Mouse (Mus musculus) hindbrain, embryonic 13.5 days (tissue): ENCODE data around the gene BC048403. TPM values are rescaled to one million over a fixed set of nuclear protein-coding genes. Genes with fewer than 3 reads are reported as not detected.
A peak's percentile ranks its signal among the peaks of the same experiment; 100 is the strongest.

Experiments used
- ATAC-seq: fragments of 200-750 bp; cut with Nextera tagmentation; 2 replicates; pipeline ENCODE4 v1.8.0; 2017; ENCODE audit warnings: moderate TSS enrichment; ENCODE audit not compliant: low FRiP score
- H3K27ac ChIP-seq: fragments of 300-500 bp; sonication (generic); 2 replicates; pipeline ENCODE4 v1.5.1; 2015; ENCODE audit warnings: inconsistent platforms, mild to moderate bottlenecking, moderate library complexity
- H3K27me3 ChIP-seq: fragments of 300-500 bp; sonication (generic); 2 replicates; pipeline ENCODE4 v1.6.1; 2015; ENCODE audit warnings: mild to moderate bottlenecking, inconsistent platforms
- H3K36me3 ChIP-seq: fragments of 300-500 bp; sonication (generic); 2 replicates; pipeline ENCODE4 v1.6.1; 2015; ENCODE audit warnings: mild to moderate bottlenecking, inconsistent platforms
- H3K4me1 ChIP-seq: fragments of 300-500 bp; sonication (generic); replicated peaks from 2 replicates; pipeline ENCODE4 v1.6.1; 2015; ENCODE audit warnings: inconsistent platforms
- H3K4me2 ChIP-seq: fragments of 300-500 bp; sonication (generic); 2 replicates; pipeline ENCODE4 v1.6.1; 2015; ENCODE audit warnings: inconsistent platforms, mild to moderate bottlenecking, moderate library complexity
- H3K4me3 ChIP-seq: fragments of 300-500 bp; sonication (generic); 2 replicates; pipeline ENCODE4 v1.5.1; 2015; ENCODE audit warnings: mild to moderate bottlenecking, inconsistent platforms
- H3K9ac ChIP-seq: fragments of 300-500 bp; sonication (generic); 2 replicates; pipeline ENCODE4 v1.6.1; 2015; ENCODE audit warnings: mild to moderate bottlenecking, inconsistent platforms
- H3K9me3 ChIP-seq: fragments of 300-500 bp; sonication (generic); 2 replicates; pipeline ENCODE4 v1.6.1; 2016; ENCODE audit warnings: inconsistent platforms
- WGBS: fragments of 180-500 bp; shearing (Covaris S2); methylation state at CpG from one replicate; pipeline ENCODE4 v1.1.7; 2015; 5-methylcytosine and 5-hydroxymethylcytosine counted together
- polyA plus RNA-seq: library from polyadenylated mRNA; unstranded; fragments of >200 nt; fragmentation: Nextera tagmentation; extraction: Ambion mirVana; gene quantifications from 2 replicates; pipeline ENCODE4 v1.2.1, GENCODE M21; 2015

The BC048403 gene
- 1.4 and 1.8 TPM in 2 replicates for polyA plus RNA-seq

- Histone ChIP-seq H3K36me3 (no peaks in the 10 kb centered on the region), H3K4me1 (peaks cover 10% of the 10 kb centered on the region), H3K4me3 (peak within 1 kb of the TSS; percentile 80), H3K9ac (peak within 1 kb of the TSS; percentile 77), H3K27ac (peak within 1 kb of the TSS; percentile 55), H3K9me3 (no peaks in the 10 kb centered on the region), H3K4me2 (peak within 1 kb of the TSS; percentile 84), H3K27me3 (no peaks in the 10 kb centered on the region)
- WGBS, result under 1% methylated on average over 66 of the region's 68 CpGs
- peak; percentile 94 for ATAC-seq
Observed at GRCm38 (mm10) chr10:121739548-121740505, at the start of gene BC048403. Gene BC048403, plus strand, starts transcription at chr10:121739937.

GRCm38 (mm10) chr10:121692944-121693579 lies 46.7 kb upstream of the BC048403 start:
- no peak for ATAC-seq
- H3K9ac ChIP-seq, result no peak overlapping the region
- H3K4me3 ChIP-seq, result no peak overlapping the region
- no peaks in the 10 kb centered on the region for H3K27me3 ChIP-seq
- no peaks in the 10 kb centered on the region for H3K36me3 ChIP-seq
- H3K27ac ChIP-seq, result no peak overlapping the region
- H3K4me2 ChIP-seq, result peak overlapping the region; percentile 23; the same call in 1 of the 2 replicates
- WGBS, result 55% methylated on average over 18 of the region's 18 CpGs
- H3K9me3 ChIP-seq, result 0 out of 2 replicates have a peak, but pooled peaks cover 4% of the 10 kb centered on the region
- peaks cover 3% of the 10 kb centered on the region; the same call in 1 of the 2 replicates for H3K4me1 ChIP-seq

- Histone ChIP-seq H3K4me3 (no peak overlapping the region), H3K27ac (no peak overlapping the region), H3K9ac (no peak overlapping the region), H3K9me3 (0 out of 2 replicates have a peak, but pooled peaks cover 4% of the 10 kb centered on the region), H3K4me2 (no peak overlapping the region), H3K4me1 (peaks cover under 1% of the 10 kb centered on the region; the same call in 1 of the 2 replicates), H3K27me3 (no peaks in the 10 kb centered on the region), H3K36me3 (no peaks in the 10 kb centered on the region)
- 88% methylated on average over 11 of the region's 11 CpGs for WGBS
- ATAC-seq, result no peak
Observed at GRCm38 (mm10) chr10:121694567-121694966, 45.2 kb upstream of the BC048403 start.

GRCm38 (mm10) chr10:121701296-121702248 lies 38.2 kb upstream of the BC048403 start:
- ATAC-seq, result peak; percentile 61; the same call in 1 of the 2 replicates
- H3K9me3 ChIP-seq, result 0 out of 2 replicates have a peak, but pooled peaks cover 4% of the 10 kb centered on the region
- H3K4me2 ChIP-seq, result no peak overlapping the region
- no peaks in the 10 kb centered on the region for H3K4me1 ChIP-seq
- H3K4me3 ChIP-seq, result no peak overlapping the region
- no peak overlapping the region for H3K9ac ChIP-seq
- H3K36me3 ChIP-seq, result no peaks in the 10 kb centered on the region
- WGBS, result 66% methylated on average over 11 of the region's 11 CpGs
- H3K27ac ChIP-seq, result no peak overlapping the region
- no peaks in the 10 kb centered on the region for H3K27me3 ChIP-seq

GRCm38 (mm10) chr10:121703619-121704018 lies 36.1 kb upstream of the BC048403 start:
- Histone ChIP-seq H3K4me3 (no peak overlapping the region), H3K9ac (no peak overlapping the region), H3K27ac (no peak overlapping the region), H3K4me1 (no peaks in the 10 kb centered on the region), H3K36me3 (no peaks in the 10 kb centered on the region), H3K9me3 (no peaks in the 10 kb centered on the region), H3K4me2 (no peak overlapping the region), H3K27me3 (no peaks in the 10 kb centered on the region)
- WGBS, result 84% methylated on average over 6 of the region's 6 CpGs
- ATAC-seq, result no peak

GRCm38 (mm10) chr10:121704871-121705270 lies 34.9 kb upstream of the BC048403 start:
- H3K9ac ChIP-seq, result no peak overlapping the region
- no peak overlapping the region for H3K4me3 ChIP-seq
- no peak overlapping the region for H3K4me2 ChIP-seq
- no peak for ATAC-seq
- no peaks in the 10 kb centered on the region for H3K27me3 ChIP-seq
- no peak overlapping the region for H3K27ac ChIP-seq
- WGBS, result 94% methylated on average over 6 of the region's 6 CpGs
- no peaks in the 10 kb centered on the region for H3K9me3 ChIP-seq
- no peaks in the 10 kb centered on the region for H3K4me1 ChIP-seq
- no peaks in the 10 kb centered on the region for H3K36me3 ChIP-seq

- H3K27me3 ChIP-seq, result no peaks in the 10 kb centered on the region
- no peak overlapping the region for H3K9ac ChIP-seq
- no peak for ATAC-seq
- H3K4me1 ChIP-seq, result no peaks in the 10 kb centered on the region
- H3K4me2 ChIP-seq, result no peak overlapping the region
- no peaks in the 10 kb centered on the region for H3K9me3 ChIP-seq
- no peaks in the 10 kb centered on the region for H3K36me3 ChIP-seq
- 89% methylated on average over 15 of the region's 15 CpGs for WGBS
- H3K4me3 ChIP-seq, result no peak overlapping the region
- H3K27ac ChIP-seq, result no peak overlapping the region
Observed at GRCm38 (mm10) chr10:121705399-121706163, 34.2 kb upstream of the BC048403 start.

- Histone ChIP-seq H3K9ac (no peak overlapping the region), H3K9me3 (peaks cover 14% of the 10 kb centered on the region), H3K27ac (no peak overlapping the region), H3K4me2 (no peak overlapping the region), H3K36me3 (no peaks in the 10 kb centered on the region), H3K27me3 (no peaks in the 10 kb centered on the region), H3K4me1 (no peaks in the 10 kb centered on the region), H3K4me3 (no peak overlapping the region)
- ATAC-seq, result no peak
Observed at GRCm38 (mm10) chr10:121716862-121717261, 22.9 kb upstream of the BC048403 start.

- no peak for ATAC-seq
- Histone ChIP-seq H3K36me3 (no peaks in the 10 kb centered on the region), H3K4me1 (no peaks in the 10 kb centered on the region), H3K27ac (no peak overlapping the region), H3K9ac (no peak overlapping the region), H3K27me3 (no peaks in the 10 kb centered on the region), H3K9me3 (peaks cover 21% of the 10 kb centered on the region), H3K4me3 (no peak overlapping the region), H3K4me2 (no peak overlapping the region)
- 93% methylated on average over 18 of the region's 18 CpGs for WGBS
Observed at GRCm38 (mm10) chr10:121718896-121719585, 20.7 kb upstream of the BC048403 start.

GRCm38 (mm10) chr10:121720701-121721100 lies 19.0 kb upstream of the BC048403 start:
- Histone ChIP-seq H3K9me3 (peaks cover 21% of the 10 kb centered on the region), H3K4me1 (no peaks in the 10 kb centered on the region), H3K4me3 (no peak overlapping the region), H3K27ac (no peak overlapping the region), H3K36me3 (no peaks in the 10 kb centered on the region), H3K4me2 (no peak overlapping the region), H3K27me3 (no peaks in the 10 kb centered on the region), H3K9ac (no peak overlapping the region)
- no peak for ATAC-seq
- 94% methylated on average over 13 of the region's 13 CpGs for WGBS

GRCm38 (mm10) chr10:121726505-121726904 lies 13.2 kb upstream of the BC048403 start:
- Histone ChIP-seq H3K9me3 (peaks cover 10% of the 10 kb centered on the region), H3K36me3 (no peaks in the 10 kb centered on the region), H3K27ac (no peak overlapping the region), H3K4me2 (no peak overlapping the region), H3K4me3 (no peak overlapping the region), H3K4me1 (no peaks in the 10 kb centered on the region), H3K27me3 (no peaks in the 10 kb centered on the region), H3K9ac (no peak overlapping the region)
- 75% methylated on average over 4 of the region's 4 CpGs for WGBS
- no peak for ATAC-seq
